Mouse (Mus musculus) heart, embryonic 11.5 days (tissue): ENCODE data around the gene Fam214b. TPM values are rescaled to one million over a fixed set of nuclear protein-coding genes. Genes with fewer than 3 reads are reported as not detected.

Experiments
- ATAC-seq: fragments of 200-750 bp; cut with Nextera tagmentation; replicated peaks from 2 replicates; pipeline ENCODE4 v1.8.0; 2017; ENCODE audit warnings: moderate library complexity; ENCODE audit not compliant: insufficient number of reproducible peaks, low FRiP score, low TSS enrichment
- H3K27ac ChIP-seq: fragments of 300-500 bp; sonication (generic); 2 replicates; pipeline ENCODE4 v1.5.1; 2014; ENCODE audit warnings: mild to moderate bottlenecking, low read depth, low read length
- H3K27me3 ChIP-seq: fragments of 300-500 bp; sonication (generic); 2 replicates; pipeline ENCODE4 v1.6.1; 2014; ENCODE audit warnings: mild to moderate bottlenecking, low read length, mixed read lengths; ENCODE audit not compliant: control insufficient read depth, insufficient read depth
- H3K36me3 ChIP-seq: fragments of 300-500 bp; sonication (generic); 2 replicates; pipeline ENCODE4 v1.6.1; 2014; ENCODE audit warnings: mild to moderate bottlenecking, low read length, moderate library complexity, mixed read lengths; ENCODE audit not compliant: control insufficient read depth, insufficient read depth
- H3K4me1 ChIP-seq: fragments of 300-500 bp; sonication (generic); 2 replicates; pipeline ENCODE4 v1.6.1; 2014; ENCODE audit warnings: low read length; ENCODE audit not compliant: control insufficient read depth, insufficient read depth
- H3K4me2 ChIP-seq: fragments of 300-500 bp; sonication (generic); 2 replicates; pipeline ENCODE4 v1.6.1; 2014; ENCODE audit warnings: mild to moderate bottlenecking, moderate library complexity
- H3K4me3 ChIP-seq: fragments of 300-500 bp; sonication (generic); 2 replicates; pipeline ENCODE4 v1.5.1; 2014; ENCODE audit warnings: low read depth, low read length
- H3K9ac ChIP-seq: fragments of 300-500 bp; sonication (generic); 2 replicates; pipeline ENCODE4 v1.6.1; 2014; ENCODE audit warnings: mild to moderate bottlenecking, low read depth, low read length, moderate library complexity
- H3K9me3 ChIP-seq: fragments of 300-500 bp; sonication (generic); replicated peaks from 2 replicates; pipeline ENCODE4 v1.6.1; 2016; ENCODE audit warnings: low read length; ENCODE audit not compliant: control insufficient read depth
- WGBS: fragments of 180-500 bp; shearing (Covaris S2); extraction: QIAGEN DNeasy Blood & Tissue Kit; methylation state at CpG from one replicate; pipeline ENCODE4 v1.1.7; 2014; ENCODE audit not compliant: insufficient replicate concordance; 5-methylcytosine and 5-hydroxymethylcytosine counted together
- polyA plus RNA-seq: library from polyadenylated mRNA; unstranded; fragments of >200 nt; fragmentation: Nextera tagmentation; extraction: Ambion mirVana; gene quantifications from 2 replicates; pipeline ENCODE4 v1.2.1, GENCODE M21; 2014

Gene Fam214b
- polyA plus RNA-seq, 1 experiment from 2014 or later, result 10.8 TPM

DNA sequence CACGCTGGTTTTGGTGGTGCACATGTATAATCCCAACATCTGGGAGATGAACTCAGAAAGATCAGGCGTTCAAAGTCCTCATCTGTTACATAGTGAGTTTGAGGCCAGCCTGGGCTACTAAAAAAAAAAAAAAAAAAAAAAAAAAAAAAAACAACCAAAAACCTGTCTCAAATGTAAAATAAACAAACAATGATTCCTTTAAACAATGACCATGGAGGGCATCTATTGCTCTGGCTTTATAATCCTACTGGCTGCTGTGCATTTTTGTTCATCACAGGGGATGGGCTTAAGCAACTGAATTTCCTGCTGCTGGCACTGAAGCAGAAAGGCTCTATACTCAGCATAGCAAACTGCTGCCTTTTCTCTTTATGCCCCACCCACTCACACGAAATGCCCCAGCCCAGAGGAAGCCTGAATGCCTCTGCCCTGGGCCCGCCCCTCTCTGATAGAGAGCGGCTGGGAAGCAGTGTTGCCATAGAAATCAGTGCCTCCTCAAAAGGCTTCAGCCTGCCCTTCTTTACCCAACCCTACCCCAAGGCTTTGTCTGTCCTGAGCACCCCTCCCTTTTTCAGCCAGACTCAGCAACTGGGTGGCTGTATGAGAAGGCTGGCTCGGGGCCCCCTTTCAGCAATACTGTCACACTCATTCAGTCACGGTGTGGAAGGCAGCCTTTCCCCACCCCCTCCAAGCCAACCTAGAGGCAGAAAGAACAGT lies 2.2 kb downstream of the Fam214b start:
- no peaks in the 10 kb centered on the region for H3K9me3 ChIP-seq
- 0 out of 2 replicates have a peak, but pooled peaks have one; percentile 11 for ATAC-seq
- WGBS, result 17% methylated on average over 7 of the region's 7 CpGs
- no peaks in the 10 kb centered on the region for H3K36me3 ChIP-seq
- peak overlapping the region; percentile 6 for H3K9ac ChIP-seq
- 0 out of 2 replicates have a peak overlapping the region, but pooled peaks have one; percentile 14 for H3K4me3 ChIP-seq
- H3K4me1 ChIP-seq, result peaks cover 21% of the 10 kb centered on the region
- H3K27ac ChIP-seq, result peak overlapping the region; percentile 50
- no peaks in the 10 kb centered on the region for H3K27me3 ChIP-seq
- H3K4me2 ChIP-seq, result peak overlapping the region; percentile 75

- Histone ChIP-seq H3K9ac (no peak overlapping the region), H3K27ac (peak overlapping the region; percentile 37), H3K27me3 (no peaks in the 10 kb centered on the region), H3K36me3 (0 out of 2 replicates have a peak, but pooled peaks cover 5% of the 10 kb centered on the region), H3K4me3 (no peak overlapping the region), H3K9me3 (no peaks in the 10 kb centered on the region), H3K4me2 (no peak overlapping the region), H3K4me1 (peaks cover 29% of the 10 kb centered on the region)
- WGBS, result 55% methylated on average over 9 of the region's 9 CpGs
- no peak for ATAC-seq
Observed at GRCm38 (mm10) chr4:43040881-43041547, 5.0 kb downstream of the Fam214b start.

- Histone ChIP-seq H3K4me3 (peak overlapping the region; percentile 79), H3K9me3 (no peaks in the 10 kb centered on the region), H3K36me3 (0 out of 2 replicates have a peak, but pooled peaks cover 8% of the 10 kb centered on the region), H3K27ac (peak overlapping the region; percentile 87), H3K4me1 (peaks cover 29% of the 10 kb centered on the region), H3K9ac (peak overlapping the region; percentile 84), H3K4me2 (peak overlapping the region; percentile 89), H3K27me3 (no peaks in the 10 kb centered on the region)
- under 1% methylated on average over 25 of the region's 25 CpGs for WGBS
- ATAC-seq, result peak; percentile 96
Observed at GRCm38 (mm10) chr4:43040114-43040572, 5.9 kb downstream of the Fam214b start.

DNA sequence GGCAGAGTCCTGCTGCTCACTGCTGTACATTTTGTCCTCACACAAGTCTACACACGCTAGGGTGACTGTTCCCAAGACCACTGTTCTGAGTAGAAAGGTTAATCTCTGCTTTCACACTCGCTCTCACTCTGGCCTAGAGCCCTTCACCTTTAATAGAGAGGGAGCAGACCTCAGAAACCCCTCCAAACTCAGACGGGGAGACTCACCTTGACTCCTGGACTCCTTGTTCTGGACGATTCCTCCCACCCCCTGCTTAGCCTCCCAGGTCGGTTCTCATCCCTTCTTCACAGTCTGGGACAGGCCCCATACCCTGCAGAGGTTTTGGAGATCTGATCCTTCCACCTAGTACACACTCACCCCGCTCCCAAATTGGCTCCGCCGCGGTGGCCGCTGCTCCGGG lies 6.4 kb downstream of the Fam214b start:
- H3K36me3 ChIP-seq, result 0 out of 2 replicates have a peak, but pooled peaks cover 8% of the 10 kb centered on the region
- no peaks in the 10 kb centered on the region for H3K9me3 ChIP-seq
- peak overlapping the region; percentile 89 for H3K4me2 ChIP-seq
- peak overlapping the region; percentile 84 for H3K9ac ChIP-seq
- peak overlapping the region; percentile 87 for H3K27ac ChIP-seq
- no peaks in the 10 kb centered on the region for H3K27me3 ChIP-seq
- peaks cover 24% of the 10 kb centered on the region for H3K4me1 ChIP-seq
- peak; percentile 6 for ATAC-seq
- WGBS, result 2% methylated on average over 11 of the region's 11 CpGs
- peak overlapping the region; percentile 79 for H3K4me3 ChIP-seq

DNA sequence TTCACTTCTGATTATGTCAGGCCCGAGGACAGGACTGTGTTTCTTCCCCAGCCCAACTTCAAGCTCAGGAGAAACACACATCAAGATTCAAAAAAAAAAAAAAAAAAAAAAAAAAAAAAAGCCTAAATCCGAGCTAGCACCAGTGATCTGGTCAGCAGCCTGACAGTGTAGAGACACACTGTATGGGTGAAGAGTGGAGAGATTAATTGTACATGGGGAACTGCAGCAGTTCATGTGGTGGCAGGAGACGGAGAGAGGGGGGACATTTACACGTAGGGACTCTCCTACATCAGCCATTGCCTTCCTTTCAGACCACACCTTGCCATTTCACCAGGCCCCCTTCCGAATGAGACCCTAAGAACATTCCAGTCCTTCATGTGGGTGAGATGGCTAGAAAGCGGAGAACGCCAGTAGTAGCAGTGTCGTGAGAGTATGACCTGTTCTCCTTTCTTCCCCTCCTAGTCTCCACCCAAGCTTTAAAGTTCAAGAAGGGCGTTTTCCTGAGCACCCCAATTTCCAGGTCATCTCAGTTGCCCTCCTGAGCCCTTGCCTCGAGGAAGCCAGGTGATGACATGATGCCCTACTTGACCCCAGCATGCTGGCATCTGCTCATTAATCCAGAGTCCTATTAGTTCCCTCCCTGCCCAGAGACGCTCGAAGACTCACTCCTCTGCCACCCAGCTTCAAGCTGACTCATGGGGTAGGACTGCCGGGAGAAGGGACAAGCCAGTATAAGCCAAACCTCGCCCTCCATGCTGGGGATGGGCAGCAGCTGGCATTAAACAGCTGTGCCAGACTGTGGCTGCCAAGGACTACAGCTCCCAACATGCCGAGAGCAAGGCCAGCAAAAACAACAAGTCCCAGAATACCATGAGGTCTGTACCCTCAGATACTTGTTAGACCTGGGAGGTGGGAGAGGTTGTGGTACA lies 7.2 kb downstream of the Fam214b start:
- H3K4me1 ChIP-seq, result peaks cover 16% of the 10 kb centered on the region
- H3K9ac ChIP-seq, result peak overlapping the region; percentile 84
- no peak for ATAC-seq

GRCm38 (mm10) chr4:43037860-43038566 lies 8.0 kb downstream of the Fam214b start:
- Histone ChIP-seq H3K36me3 (0 out of 2 replicates have a peak, but pooled peaks cover 14% of the 10 kb centered on the region), H3K9me3 (no peaks in the 10 kb centered on the region), H3K9ac (no peak overlapping the region), H3K4me2 (peak overlapping the region; percentile 89), H3K27ac (peak overlapping the region; percentile 87), H3K4me3 (peak overlapping the region; percentile 15), H3K27me3 (no peaks in the 10 kb centered on the region), H3K4me1 (peaks cover 15% of the 10 kb centered on the region)
- no peak for ATAC-seq
- WGBS, result 39% methylated on average over 4 of the region's 4 CpGs

More for the DNA sequence above, 7.2 kb downstream of the Fam214b start:
- Histone ChIP-seq H3K27ac (peak overlapping the region; percentile 87), H3K4me3 (peak overlapping the region; percentile 79), H3K4me2 (peak overlapping the region; percentile 89), H3K36me3 (0 out of 2 replicates have a peak, but pooled peaks cover 11% of the 10 kb centered on the region), H3K9me3 (no peaks in the 10 kb centered on the region), H3K27me3 (no peaks in the 10 kb centered on the region)
- WGBS, result 44% methylated on average over 15 of the region's 15 CpGs

GRCm38 (mm10) chr4:43036356-43036755 lies 9.7 kb downstream of the Fam214b start:
- Histone ChIP-seq H3K4me3 (no peak overlapping the region), H3K36me3 (0 out of 2 replicates have a peak, but pooled peaks cover 14% of the 10 kb centered on the region), H3K9me3 (no peaks in the 10 kb centered on the region), H3K4me1 (peaks cover 20% of the 10 kb centered on the region), H3K9ac (no peak overlapping the region), H3K4me2 (peak overlapping the region; percentile 53; the same call in 1 of the 2 replicates), H3K27ac (no peak overlapping the region), H3K27me3 (no peaks in the 10 kb centered on the region)
- WGBS, result 85% methylated on average over 10 of the region's 10 CpGs
- ATAC-seq, result no peak
